Mouse (Mus musculus): ENCODE measurements around the gene 2410004B18Rik.

DNA sequence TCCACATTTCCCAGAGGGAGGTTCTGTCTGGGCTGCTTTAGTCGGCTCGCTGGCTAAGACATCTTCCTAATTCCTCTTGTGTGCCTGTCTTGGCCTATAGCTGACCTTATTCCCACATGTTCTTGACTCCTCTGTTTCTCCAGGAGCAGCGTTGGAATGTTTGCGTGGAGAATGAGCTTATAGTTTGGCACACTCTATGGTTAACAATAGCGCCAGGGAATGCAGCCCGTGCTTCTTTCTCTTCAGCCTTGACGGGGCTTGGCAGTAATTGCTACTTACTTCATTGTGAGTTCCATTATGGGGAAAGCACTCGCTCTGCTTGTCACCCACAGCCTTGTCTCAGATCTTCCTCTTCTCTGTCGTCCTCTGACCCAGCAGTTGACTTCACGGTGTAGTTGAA lies 33.7 kb downstream of the 2410004B18Rik start:
- no peak for TF ChIP-seq CTCF (IDR thresholded peaks at IDR 0.05; ENCODE audit: low read depth)
- no peak for TF ChIP-seq EP300 (IDR thresholded peaks at IDR 0.05; ENCODE audit: low read depth)

Measured in liver, postnatal 0 days (tissue).